Mouse (Mus musculus): Measurements from ENCODE around the gene Epo.

Gene Epo

GRCm38 (mm10) chr5:137466946-137467345 is 66.1 kb downstream of the Epo start:
- DNase-seq = no peak

- DNase-seq = no peak
Observed at GRCm38 (mm10) chr5:137465049-137465448, 68.0 kb downstream of the Epo start.

GRCm38 (mm10) chr5:137455866-137456591 is 77.0 kb downstream of the Epo start:
- DNase-seq = peak; percentile 72

- no peak for DNase-seq
Observed at GRCm38 (mm10) chr5:137455206-137455605, 77.8 kb downstream of the Epo start.

- no peak for DNase-seq
Observed at GRCm38 (mm10) chr5:137445536-137445935, 87.5 kb downstream of the Epo start.

GRCm38 (mm10) chr5:137440216-137440855 is 92.7 kb downstream of the Epo start:
- no peak for DNase-seq

- DNase-seq = no peak
Observed at GRCm38 (mm10) chr5:137433889-137434288, 99.2 kb downstream of the Epo start.

All from kidney, adult 9 months (tissue).